ENCODE assay signal across 8 mouse cellular contexts in genomic region chr13:91223587-91224437, GRCm38 (mm10). TPM values are rescaled to one million over a fixed set of nuclear protein-coding genes. Genes with fewer than 3 reads are reported as not detected.
DNase-seq lines count a peak whose midpoint lies in the region; ATAC-seq and TF ChIP-seq lines count a peak whose summit lies in the region.

TSS of gene Atg10 (minus strand) at chr13:91223968.

- peak within 1 kb of the TSS; percentile 98 for H3K27ac ChIP-seq in ES-Bruce4 (ENCODE audit: insufficient read depth, low read length)
- H3K27ac ChIP-seq in forebrain, embryonic 13.5 days = peak within 1 kb of the TSS; percentile 79
- H3K27ac ChIP-seq in neural tube, embryonic 15.5 days (replicated peaks) = peak within 1 kb of the TSS; percentile 96

- no peaks in the 10 kb centered on the region for H3K4me1 ChIP-seq in ES-Bruce4 (ENCODE audit: control insufficient read depth, insufficient read depth, low read length)
- H3K4me1 ChIP-seq in forebrain, embryonic 13.5 days = peaks cover 9% of the 10 kb centered on the region; the same call in 1 of the 2 replicates
- peaks cover 11% of the 10 kb centered on the region for H3K4me1 ChIP-seq in neural tube, embryonic 15.5 days

- peak within 1 kb of the TSS; percentile 62 for H3K4me2 ChIP-seq in forebrain, embryonic 13.5 days
- peak within 1 kb of the TSS; percentile 65 for H3K4me2 ChIP-seq in neural tube, embryonic 15.5 days

- 0 out of 2 replicates have a peak, but pooled peaks have one; percentile 66 for TF ChIP-seq EP300 in ES-Bruce4 (IDR thresholded peaks at IDR 0.05; ENCODE audit: insufficient read depth, low read depth, low read length)

- H3K36me3 ChIP-seq in ES-Bruce4 (ENCODE audit: control insufficient read depth, insufficient read depth, low read length, poor library complexity, severe bottlenecking) = no peaks in the 10 kb centered on the region
- H3K36me3 ChIP-seq in forebrain, embryonic 13.5 days (ENCODE audit: poor library complexity, severe bottlenecking) = no peaks in the 10 kb centered on the region
- no peaks in the 10 kb centered on the region for H3K36me3 ChIP-seq in neural tube, embryonic 15.5 days

- intact Hi-C loops in heart, postnatal 14 days (cut with DNase I) = loop anchor here (5.0 kb wide), 2 partner anchors 148 to 233 kb away; no protein-coding TSS in a partner anchor

- TF ChIP-seq CTCF in ES-Bruce4 (IDR thresholded peaks at IDR 0.05; ENCODE audit: low read depth, low read length) = no peak

- TF ChIP-seq POLR2A in ES-Bruce4 (IDR thresholded peaks at IDR 0.05; ENCODE audit: insufficient read depth, low read length) = peak; percentile 33

- H3K9ac ChIP-seq in ES-Bruce4 (ENCODE audit: low read depth, poor library complexity, severe bottlenecking) = peak within 1 kb of the TSS; percentile 57
- H3K9ac ChIP-seq in forebrain, embryonic 13.5 days = peak within 1 kb of the TSS; percentile 72
- H3K9ac ChIP-seq in neural tube, embryonic 15.5 days (replicated peaks) = peak within 1 kb of the TSS; percentile 83

- H3K4me3 ChIP-seq in ES-Bruce4 (ENCODE audit: low read depth, low read length) = peak within 1 kb of the TSS; percentile 80
- H3K4me3 ChIP-seq in forebrain, embryonic 13.5 days = peak within 1 kb of the TSS; percentile 57
- peak within 1 kb of the TSS; percentile 74 for H3K4me3 ChIP-seq in neural tube, embryonic 15.5 days (replicated peaks)

- no peaks in the 10 kb centered on the region for H3K27me3 ChIP-seq in ES-Bruce4 (ENCODE audit: control insufficient read depth, insufficient read depth, low read length, poor library complexity, severe bottlenecking)
- no peaks in the 10 kb centered on the region for H3K27me3 ChIP-seq in forebrain, embryonic 13.5 days
- H3K27me3 ChIP-seq in neural tube, embryonic 15.5 days (replicated peaks) = no peaks in the 10 kb centered on the region

- DNase-seq in heart, postnatal 14 days = peak; percentile 93 to 95
- peak; percentile 90 for DNase-seq in layer of hippocampus, adult 11-12 months (ENCODE audit: low spot score)
- DNase-seq in lung, adult 18-20 months = peak; percentile 92 to 94
- DNase-seq in testis, postnatal 14 days (ENCODE audit: low spot score) = peak; percentile 89

- no peaks in the 10 kb centered on the region for H3K9me3 ChIP-seq in ES-Bruce4 (replicated peaks; ENCODE audit: control insufficient read depth, insufficient read depth, low read length, poor library complexity, severe bottlenecking)
- H3K9me3 ChIP-seq in forebrain, embryonic 13.5 days (replicated peaks) = no peaks in the 10 kb centered on the region
- no peaks in the 10 kb centered on the region for H3K9me3 ChIP-seq in neural tube, embryonic 15.5 days (replicated peaks)

- ATAC-seq in cerebellum, adult (ENCODE audit: insufficient number of reproducible peaks, low FRiP score, low TSS enrichment) = peak; percentile 95
- ATAC-seq in forebrain, embryonic 13.5 days = peak; percentile 98
- ATAC-seq in neural tube, embryonic 15.5 days (ENCODE audit: low FRiP score) = peak; percentile 98

- WGBS in forebrain, embryonic 13.5 days = 2% methylated on average over 50 of the region's 55 CpGs
- WGBS in neural tube, embryonic 15.5 days = 1% methylated on average over 51 of the region's 55 CpGs

RNA-seq across cellular contexts. Expression of gene Atg10, which starts in this region (rescaled TPM):
- polyA plus RNA-seq in ES-Bruce4 (2011; ENCODE audit: insufficient read depth, insufficient read length, low read depth, missing spikeins) = 2.1 and 3.1 TPM in 2 replicates
- polyA plus RNA-seq in forebrain, embryonic 13.5 days (2015; fragmentation: Nextera tagmentation; extraction: Ambion mirVana) = 16.0 and 16.6 TPM in 2 replicates
- total RNA-seq in heart, postnatal 14 days (2021) = 10 to 100 TPM; 23.4 to 26.2 TPM
- 14.1 and 15.9 TPM in 2 replicates for polyA plus RNA-seq in neural tube, embryonic 15.5 days (2015; fragmentation: Nextera tagmentation; extraction: Ambion mirVana)

Comparison
In these comparisons a context has a peak if more than half of its experiments do, and no peak if none do; other contexts are left out.
1. Peak in every context shown above with its lines: DNase-seq, ATAC-seq, H3K4me3 ChIP-seq and H3K27ac ChIP-seq.